ENCODE assay signal across 9 mouse cellular contexts in genomic region chr14:32772791-32773190, GRCm38 (mm10). TPM values are rescaled to one million over a fixed set of nuclear protein-coding genes. Genes with fewer than 3 reads are reported as not detected.
DNase-seq lines count a peak whose midpoint lies in the region; ATAC-seq and TF ChIP-seq lines count a peak whose summit lies in the region.
"Had no signal": no experiment of that assay in that cellular context is flagged by ENCODE, and none has a peak within 500 bp of the region (broad histone marks: within the 10 kb centered on the region; RNA-seq: fewer than 3 reads in every experiment).

No protein-coding gene starts in this region.

- H3K9me3 ChIP-seq in liver, embryonic 14.5 days (ENCODE audit: control insufficient read depth, low read length): no peaks in the 10 kb centered on the region
- no peaks in the 10 kb centered on the region for H3K9me3 ChIP-seq in liver, embryonic 12.5 days (replicated peaks)
- H3K9me3 ChIP-seq: embryonic facial prominence, embryonic 13.5 days had no signal

- H3K4me1 ChIP-seq in liver, embryonic 14.5 days (replicated peaks; ENCODE audit: control insufficient read depth in 2 of 2, insufficient read depth in 2 of 2, low read length in 1 of 2): peaks cover 0 to 4% of the 10 kb centered on the region in 2 experiments; a peak in 2 of 4 replicates
- no peaks in the 10 kb centered on the region for H3K4me1 ChIP-seq in liver, embryonic 12.5 days
- H3K4me1 ChIP-seq: embryonic facial prominence, embryonic 13.5 days had no signal

- H3K27me3 ChIP-seq in liver, embryonic 14.5 days (ENCODE audit: control insufficient read depth, insufficient read depth, low read length): no peaks in the 10 kb centered on the region
- no peaks in the 10 kb centered on the region for H3K27me3 ChIP-seq in liver, embryonic 12.5 days (replicated peaks)
- H3K27me3 ChIP-seq: embryonic facial prominence, embryonic 13.5 days had no signal

- no peak overlapping the region for H3K4me2 ChIP-seq in liver, embryonic 14.5 days (ENCODE audit: low read depth)
- H3K4me2 ChIP-seq in liver, embryonic 12.5 days: no peak overlapping the region
- H3K4me2 ChIP-seq: embryonic facial prominence, embryonic 13.5 days had no signal

- H3K27ac ChIP-seq in liver, embryonic 14.5 days: no peak overlapping the region
- H3K27ac ChIP-seq in liver, embryonic 12.5 days: no peak overlapping the region
- H3K27ac ChIP-seq: embryonic facial prominence, embryonic 13.5 days had no signal

- peak; percentile 49 for DNase-seq in embryo, embryonic 10 days (ENCODE audit: low spot score)
- no peak for DNase-seq in embryo, embryonic 9.5 days (ENCODE audit: extremely low spot score)
- DNase-seq in liver, embryonic 14.5 days (ENCODE audit: low read depth in 3 of 3, low spot score in 3 of 3): peak in 1 of 3 experiments; percentile 2
- peak; percentile 31 for DNase-seq in brain, embryonic 14.5 days (ENCODE audit: low read depth)
- DNase-seq in left cerebral cortex, postnatal 4 days: peak; percentile 13
- DNase-seq in yolk sac, embryonic 10.5 days (ENCODE audit: low spot score): no peak

- intact Hi-C loops in left cerebral cortex, postnatal 4 days (cut with DNase I): no loop called here

- 45% methylated on average over 3 of the region's 3 CpGs for WGBS in liver, embryonic 14.5 days (ENCODE audit: insufficient replicate concordance)
- 35% methylated on average over 3 of the region's 3 CpGs for WGBS in liver, embryonic 12.5 days (ENCODE audit: insufficient replicate concordance)

- no peaks in the 10 kb centered on the region for H3K36me3 ChIP-seq in liver, embryonic 14.5 days (replicated peaks; ENCODE audit: control insufficient read depth, insufficient read depth, low read depth)
- no peaks in the 10 kb centered on the region for H3K36me3 ChIP-seq in liver, embryonic 12.5 days
- H3K36me3 ChIP-seq: embryonic facial prominence, embryonic 13.5 days had no signal

- no peak for TF ChIP-seq EP300 in liver, embryonic 14.5 days (IDR thresholded peaks at IDR 0.05; ENCODE audit: low read depth)

- TF ChIP-seq CTCF in liver, embryonic 14.5 days (IDR thresholded peaks at IDR 0.05; ENCODE audit: low read depth): peak; percentile 24; the same call in 1 of the 2 replicates
- TF ChIP-seq CTCF in brain, embryonic 14.5 days (IDR thresholded peaks at IDR 0.05; ENCODE audit: borderline replicate concordance, extremely low read depth, insufficient read depth, insufficient read length): peak; percentile 33; the same call in 1 of the 2 replicates

- no peak overlapping the region for H3K9ac ChIP-seq in liver, embryonic 14.5 days (replicated peaks)
- no peak overlapping the region for H3K9ac ChIP-seq in liver, embryonic 12.5 days
- H3K9ac ChIP-seq: embryonic facial prominence, embryonic 13.5 days had no signal

- no peak for TF ChIP-seq POLR2A in brain, embryonic 14.5 days (IDR thresholded peaks at IDR 0.05; ENCODE audit: borderline replicate concordance, extremely low read depth, insufficient read depth, insufficient read length, poor library complexity, severe bottlenecking)

- ATAC-seq in liver, embryonic 14.5 days (ENCODE audit: insufficient read depth): no peak
- no peak for ATAC-seq in liver, embryonic 12.5 days
- no peak for ATAC-seq in granulocyte monocyte progenitor cell, adult 5-6 weeks (replicated peaks; ENCODE audit: poor library complexity, severe bottlenecking)

- H3K4me3 ChIP-seq in liver, embryonic 14.5 days (ENCODE audit: insufficient read depth in 1 of 2, low read depth in 2 of 2, low read length in 2 of 2): no peak overlapping the region
- H3K4me3 ChIP-seq in liver, embryonic 12.5 days: no peak overlapping the region
- H3K4me3 ChIP-seq: embryonic facial prominence, embryonic 13.5 days had no signal

RNA-seq across cellular contexts. Expression of gene Tmem273, which starts 13.0 kb away (rescaled TPM):
- 1.3 and 1.5 TPM in 2 replicates for polyA plus RNA-seq in liver, embryonic 14.5 days (2012; rRNA removed)
- polyA plus RNA-seq in liver, embryonic 14.5 days (2014; fragmentation: Nextera tagmentation; extraction: Ambion mirVana): 0.94 and 1.4 TPM in 2 replicates
- polyA plus RNA-seq in liver, embryonic 12.5 days (2016; fragmentation: Nextera tagmentation; extraction: Ambion mirVana): 0.50 and 0.77 TPM in 2 replicates
- polyA plus RNA-seq in brain, embryonic 14.5 days (2012; rRNA removed): 0.38 and 0.62 TPM in 2 replicates
- total RNA-seq in left cerebral cortex, postnatal 4 days (2021): not detected
- total RNA-seq in granulocyte monocyte progenitor cell, adult 5-6 weeks (2014; fragmentation: Nextera tagmentation): 5.9 and 9.9 TPM in 2 replicates
- 13.4 and 15.6 TPM in 2 replicates for total RNA-seq in granulocyte monocyte progenitor cell, adult 5-6 weeks (2017)

Comparison
In these comparisons a context has a peak if more than half of its experiments do, and no peak if none do; other contexts are left out.
1. DNase-seq: peak in embryo, embryonic 10 days (single experiment), brain, embryonic 14.5 days (single experiment) and left cerebral cortex, postnatal 4 days (single experiment); none in embryo, embryonic 9.5 days (single experiment) and yolk sac, embryonic 10.5 days (single experiment).